Mouse (Mus musculus) thymus, postnatal 36 days (tissue): ENCODE measurements at regions not wholly inside any gene's neighbourhood (a gene's known extent, or its start where the extent isn't known, plus 50 kb on each side); places are given as distances from the start of the nearest gene placed in this dataset.

Experiments
- DNase-seq, 2 experiments: peaks; one replicate each; pipeline ENCODE4 v3.0.0; 2022; ENCODE audit warnings: mixed read lengths in 2 of 2

DNA sequence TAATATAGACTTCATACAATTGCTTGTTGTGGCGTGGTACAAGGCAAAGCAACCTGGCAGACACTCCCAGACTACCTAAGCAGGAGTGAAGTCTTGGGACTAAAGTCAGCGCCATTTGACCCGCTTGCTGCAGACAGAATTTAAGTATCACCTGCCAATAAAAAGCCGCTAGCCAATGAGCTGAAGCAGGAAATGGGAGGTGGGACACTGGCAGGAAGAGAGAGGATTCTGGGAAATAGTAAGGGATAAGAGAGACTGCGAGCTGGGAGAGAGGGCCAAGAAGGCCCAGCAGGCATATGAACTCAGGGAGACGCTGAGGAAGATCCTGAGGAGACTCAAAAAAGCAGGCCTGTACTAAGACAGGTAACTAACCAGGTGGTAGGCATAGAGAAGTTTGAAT, 102.0 kb upstream of the Slc22a12 start:
- DNase-seq = no peak

DNA sequence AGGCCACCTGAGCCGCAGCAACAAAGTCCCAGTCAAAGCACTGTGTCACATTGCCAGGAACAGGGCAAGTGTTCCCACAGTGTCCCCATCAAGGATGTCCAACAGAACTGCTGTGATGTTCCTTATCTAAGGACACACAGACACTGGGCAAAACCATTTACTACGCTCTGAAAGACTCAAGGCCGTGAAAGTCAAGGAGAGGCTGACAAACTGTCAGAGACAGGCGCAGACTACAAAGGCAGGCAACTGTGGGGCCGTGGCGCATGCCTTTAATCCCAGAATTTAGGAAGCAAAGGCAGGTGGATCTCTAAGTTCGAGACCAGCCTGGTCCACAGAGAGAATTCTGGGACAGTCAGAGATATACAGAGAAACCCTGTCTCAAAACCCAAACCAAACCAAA, 96.8 kb upstream of the Slc22a12 start:
- no peak for DNase-seq

DNA sequence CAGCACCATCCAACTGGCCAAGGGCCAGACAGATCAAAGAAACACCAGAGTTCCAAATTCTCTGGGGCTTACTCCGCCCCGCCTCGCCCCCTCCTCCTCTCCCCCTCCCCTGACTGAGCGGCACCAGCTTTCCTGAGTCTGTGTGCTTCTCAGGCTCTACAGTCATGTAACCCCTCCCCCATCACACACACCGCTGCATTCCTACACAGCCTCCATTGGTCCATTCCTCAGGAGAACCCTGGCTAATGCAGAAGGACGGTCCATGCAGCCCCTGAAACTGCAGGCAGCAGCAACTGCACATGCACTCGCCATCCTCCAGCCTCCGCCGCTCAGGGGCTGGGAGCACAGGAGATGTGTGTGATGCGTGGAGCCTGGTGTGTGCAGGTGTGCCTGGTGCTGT, 90.6 kb upstream of the Slc22a12 start:
- no peak for DNase-seq

DNA sequence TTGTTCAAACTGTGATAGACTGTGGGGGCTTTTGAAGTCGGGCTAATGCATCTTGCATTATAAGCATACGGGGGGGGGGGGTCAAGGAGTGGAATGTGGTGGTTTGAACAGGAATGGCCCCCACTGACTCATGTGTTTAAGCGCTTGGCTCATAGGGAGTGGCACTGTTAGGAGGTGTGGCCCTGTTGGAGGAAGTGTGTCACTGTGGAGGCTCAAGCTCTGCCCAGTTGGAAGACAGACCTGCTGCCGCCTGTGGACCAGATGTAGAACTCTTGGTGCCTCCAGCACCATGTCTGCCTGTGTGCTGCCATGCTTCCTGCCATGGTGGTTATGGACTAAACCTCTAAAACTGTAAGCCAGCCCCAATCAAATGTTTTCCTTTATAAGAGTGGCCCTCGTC, 89.0 kb upstream of the Slc22a12 start:
- DNase-seq = no peak

DNA sequence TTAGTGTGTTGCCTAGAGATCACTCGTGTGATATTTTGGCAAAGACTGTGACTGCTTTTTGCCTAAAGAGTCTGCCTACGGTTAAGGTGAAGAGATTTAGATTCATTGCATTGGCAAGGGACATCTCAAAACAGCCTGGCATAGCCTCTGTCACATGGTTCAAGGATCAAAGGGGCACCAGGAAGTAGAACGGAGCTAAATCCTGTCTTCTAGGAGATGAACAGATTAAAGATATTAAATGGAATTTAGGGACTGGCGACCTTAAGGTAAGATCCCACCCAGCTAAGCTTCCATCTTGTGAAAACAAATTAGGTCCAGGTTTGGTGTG, 87.7 kb upstream of the Slc22a12 start:
- DNase-seq = no peak

DNA sequence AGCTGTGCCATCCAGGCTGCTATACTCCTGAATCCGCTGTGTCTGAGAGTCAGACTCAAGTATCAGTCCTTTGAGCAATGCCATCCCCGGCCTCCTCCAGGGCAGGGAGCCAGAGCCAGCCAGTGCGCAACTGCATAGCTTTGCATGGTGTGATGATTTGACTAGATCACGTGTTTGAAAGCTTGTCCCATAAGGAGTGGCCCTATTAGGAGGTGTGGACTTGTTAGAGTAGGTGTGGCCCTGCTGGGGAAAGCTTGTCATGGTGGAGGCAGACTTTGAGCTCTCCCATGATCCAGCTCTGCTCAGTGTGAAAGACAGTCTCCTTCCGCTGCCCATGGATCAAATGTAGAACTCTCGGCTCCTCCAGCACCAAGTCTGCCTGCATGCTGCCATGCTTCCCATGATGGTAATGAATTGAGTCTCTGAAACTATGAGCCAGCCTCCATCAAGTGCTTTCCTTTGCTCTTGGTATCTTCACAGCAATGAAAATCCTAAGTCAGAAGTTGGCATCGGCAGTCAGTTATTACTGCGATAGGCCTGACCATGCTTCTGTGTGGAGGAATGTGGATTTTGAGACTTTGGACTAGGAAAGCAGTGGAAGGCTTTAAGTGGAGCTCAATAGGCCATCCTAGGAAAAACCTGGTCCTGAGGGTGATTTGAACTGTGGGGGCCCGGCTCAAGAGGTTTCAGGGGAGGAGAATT, 87.2 kb upstream of the Slc22a12 start:
- no peak for DNase-seq

DNA sequence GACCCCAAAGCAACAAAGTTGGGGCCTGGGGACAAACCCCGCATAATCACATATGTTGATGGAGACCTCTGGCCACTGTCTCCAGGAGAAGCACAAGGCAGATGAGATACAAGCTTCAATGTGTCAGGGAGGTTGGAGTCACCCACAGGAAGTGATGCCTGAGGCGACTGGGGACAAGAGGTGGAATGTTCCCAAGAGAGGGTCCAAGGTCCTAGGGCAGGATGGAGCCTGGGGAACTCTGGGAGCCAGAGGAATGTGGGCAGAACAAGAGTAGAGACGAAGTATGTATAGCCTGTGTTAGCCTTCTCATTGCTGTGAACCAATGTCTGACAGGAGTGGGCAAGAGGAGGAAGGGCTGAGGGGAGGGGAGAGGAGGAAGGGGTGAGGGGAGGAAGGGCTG, 82.7 kb upstream of the Slc22a12 start:
- no peak for DNase-seq

DNA sequence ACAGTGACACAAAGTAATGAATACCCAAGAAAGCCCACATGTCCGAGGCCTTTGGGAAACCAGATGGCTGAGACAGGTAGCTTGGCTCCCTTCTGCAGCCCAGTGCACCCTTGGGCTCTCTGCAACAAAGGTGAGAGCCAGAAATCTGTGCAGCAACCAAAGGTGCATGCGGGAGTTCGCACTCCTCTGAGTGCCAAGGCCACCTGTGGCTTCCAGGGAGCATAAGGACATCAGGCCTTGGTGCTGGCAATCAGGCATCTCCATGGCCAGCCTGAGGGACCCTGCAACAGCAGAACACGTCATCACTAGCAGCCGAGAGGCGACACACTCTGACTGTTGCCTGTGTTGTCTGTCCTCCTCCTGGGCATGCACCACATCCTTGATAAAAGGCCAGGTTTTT, 78.2 kb upstream of the Slc22a12 start:
- DNase-seq = no peak

DNA sequence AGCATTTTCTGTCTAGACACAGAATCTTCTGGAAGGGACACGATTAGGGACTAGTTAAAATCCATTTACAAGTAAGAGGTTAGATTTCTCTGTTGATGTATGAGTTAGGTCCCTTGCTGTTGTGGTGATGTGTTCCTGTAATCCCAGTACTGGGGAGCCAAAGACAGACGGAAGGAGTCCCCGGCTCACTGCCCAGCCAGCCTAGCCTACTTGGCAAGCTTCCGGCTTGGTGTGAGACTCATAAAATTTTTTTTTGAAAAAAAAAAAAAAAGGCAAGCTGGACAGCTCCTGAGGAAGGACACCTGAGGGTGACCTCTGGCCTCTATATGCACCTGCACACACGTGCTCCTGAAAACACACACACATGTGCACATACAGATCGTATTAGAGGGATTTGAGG, 76.7 kb upstream of the Slc22a12 start:
- DNase-seq = no peak

DNA sequence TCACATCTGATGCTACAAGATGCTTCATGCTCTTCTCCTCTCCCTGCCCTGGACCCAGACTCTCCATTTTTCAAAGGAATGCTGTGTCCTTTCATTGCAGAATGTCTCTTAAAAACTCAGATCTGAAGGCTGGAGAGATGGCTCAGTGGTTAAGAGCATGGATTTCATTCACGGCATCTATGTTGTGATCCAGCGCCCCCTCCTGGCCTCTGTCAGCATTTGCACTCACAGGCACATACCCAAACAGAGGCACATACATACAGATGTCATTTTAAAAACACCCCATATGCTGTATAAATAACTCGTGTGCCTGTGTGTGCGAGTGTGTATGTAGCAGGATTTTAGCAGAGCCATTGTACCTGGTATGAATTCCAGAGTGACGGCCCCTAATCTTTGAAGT, 73.8 kb upstream of the Slc22a12 start:
- DNase-seq = no peak

DNA sequence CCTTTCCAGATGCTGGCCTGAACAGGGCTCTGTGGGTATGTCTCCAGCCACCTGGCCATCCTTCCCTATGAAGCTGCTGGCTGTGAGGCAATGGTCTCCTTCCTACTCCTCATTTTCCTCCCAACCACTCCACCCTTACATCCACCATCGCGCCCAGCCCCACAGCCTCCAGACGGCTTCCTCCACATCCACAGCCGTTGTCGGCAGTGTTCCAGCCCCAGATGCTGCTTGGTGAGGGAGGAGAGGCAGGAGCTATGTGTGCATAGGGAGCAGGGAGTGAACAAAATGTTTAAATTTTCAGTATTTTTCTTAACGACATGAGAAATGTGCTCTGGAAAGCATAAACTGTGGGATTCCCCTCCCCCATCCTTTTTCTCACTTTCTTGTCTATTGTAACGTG, 69.6 kb upstream of the Slc22a12 start:
- DNase-seq = no peak

DNA sequence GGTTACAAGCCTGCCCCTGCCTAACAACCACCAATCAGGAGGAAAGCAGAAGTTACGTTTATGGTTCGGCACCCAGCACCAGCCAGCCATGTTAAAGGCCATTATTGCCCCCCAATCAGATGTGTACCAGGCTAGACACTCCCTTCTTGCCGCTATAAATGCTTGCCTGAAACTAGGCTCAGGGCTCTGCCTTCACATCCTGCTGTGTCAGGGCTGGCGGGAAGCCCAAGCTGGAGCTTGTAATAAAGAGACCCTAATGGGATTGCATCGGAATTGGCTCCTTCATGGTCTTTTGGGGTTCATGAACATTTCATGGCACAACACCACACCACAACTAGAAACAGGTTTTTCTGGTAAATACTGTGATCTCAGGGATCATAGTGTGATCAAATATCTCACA, 69.1 kb upstream of the Slc22a12 start:
- DNase-seq = no peak

DNA sequence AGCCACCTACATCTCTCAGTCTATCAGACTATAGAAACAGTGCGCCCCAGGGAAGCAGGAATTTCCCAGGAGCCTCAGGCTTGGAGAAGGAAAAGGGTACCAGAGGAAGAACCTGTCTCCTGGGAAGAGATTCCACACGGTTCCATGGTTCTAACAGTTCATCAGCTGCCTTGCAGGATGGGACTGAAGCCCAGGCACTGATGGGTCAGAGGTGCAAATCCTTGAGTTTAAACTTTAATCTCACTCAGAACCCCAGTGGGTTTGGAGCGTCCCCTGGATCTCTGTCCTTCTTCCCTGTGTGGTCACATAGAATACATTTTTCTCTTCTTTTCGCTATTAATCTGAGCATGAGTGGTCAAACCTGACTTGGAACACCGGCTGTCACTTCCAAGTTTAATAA, 67.9 kb upstream of the Slc22a12 start:
- DNase-seq = no peak

DNA sequence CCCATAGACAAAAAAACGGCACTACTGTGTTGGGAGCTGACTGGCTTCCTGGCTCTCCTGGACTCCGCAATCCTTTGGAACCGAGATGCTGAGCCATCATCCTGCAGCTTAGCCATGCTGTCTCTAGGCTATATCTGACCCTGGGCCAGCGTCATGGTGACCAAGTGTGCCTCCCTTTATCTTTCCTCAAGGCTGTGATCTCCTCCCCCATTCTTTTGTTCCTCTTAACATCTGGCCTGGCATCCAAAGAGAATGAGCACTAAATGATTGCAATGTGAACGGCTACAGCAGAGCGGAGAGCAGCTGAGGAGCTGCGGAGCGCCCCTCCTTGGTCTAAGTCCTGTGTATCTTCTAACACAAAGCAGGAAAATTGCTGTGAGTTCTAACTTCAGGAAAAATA, 67.2 kb upstream of the Slc22a12 start:
- DNase-seq = no peak

DNA sequence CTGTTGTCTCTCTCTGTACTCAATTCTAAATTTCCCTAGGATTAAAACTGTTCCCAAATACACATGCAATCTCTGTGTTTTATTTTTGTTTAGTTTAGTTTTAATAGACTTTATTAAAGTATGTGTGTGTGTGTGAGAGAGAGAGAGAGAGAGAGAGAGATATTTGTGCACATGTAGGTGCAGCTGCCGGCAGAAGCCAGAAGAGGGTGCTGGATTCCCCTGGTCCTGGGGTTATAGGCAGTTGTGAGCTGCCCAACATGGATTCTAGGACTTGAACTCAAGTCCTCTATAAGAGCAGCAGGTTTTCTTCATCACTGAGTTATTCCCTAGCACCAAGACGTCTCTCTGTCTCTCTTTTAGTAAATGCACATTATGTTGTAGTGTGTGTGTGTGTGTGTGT, 64.7 kb upstream of the Slc22a12 start:
- no peak for DNase-seq

DNA sequence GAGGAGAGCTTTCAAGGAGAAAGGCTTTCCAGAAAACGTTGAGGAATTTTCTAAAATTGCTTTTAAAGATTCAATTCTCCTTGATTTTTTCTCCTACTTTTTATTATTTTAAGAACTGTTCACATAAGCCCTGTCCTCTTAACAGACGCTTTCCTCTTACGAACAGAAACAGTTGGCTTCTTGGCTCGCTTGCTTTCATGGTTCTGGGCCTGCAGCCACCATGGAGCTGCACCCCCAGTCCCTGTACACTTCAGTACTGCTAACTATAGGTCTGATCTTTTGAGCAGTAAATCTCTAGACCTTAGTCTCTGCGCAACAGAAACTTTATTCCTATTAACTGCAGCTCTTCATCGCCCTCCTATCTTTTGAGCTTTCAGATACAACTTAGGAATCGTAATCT, 63.8 kb upstream of the Slc22a12 start:
- DNase-seq = no peak

DNA sequence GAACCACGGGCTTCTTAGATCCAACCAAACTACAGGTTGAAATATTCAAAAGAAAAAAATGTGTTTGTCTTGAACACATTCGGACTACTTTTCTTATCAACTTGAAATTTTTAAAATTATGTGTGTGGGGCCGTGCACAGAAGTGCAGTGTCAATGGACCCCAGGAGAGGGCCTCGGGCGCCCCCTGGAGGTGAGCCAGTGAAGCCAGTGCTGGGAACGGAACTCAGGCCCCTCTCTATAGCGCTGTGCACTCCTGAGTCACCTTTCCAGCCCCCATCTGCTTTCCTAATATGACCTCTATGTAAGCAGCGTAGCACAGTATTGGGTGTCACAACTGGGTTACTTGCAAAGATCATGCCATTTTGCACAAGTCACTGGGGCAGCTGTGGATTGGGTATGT, 61.9 kb upstream of the Slc22a12 start:
- DNase-seq = no peak

DNA sequence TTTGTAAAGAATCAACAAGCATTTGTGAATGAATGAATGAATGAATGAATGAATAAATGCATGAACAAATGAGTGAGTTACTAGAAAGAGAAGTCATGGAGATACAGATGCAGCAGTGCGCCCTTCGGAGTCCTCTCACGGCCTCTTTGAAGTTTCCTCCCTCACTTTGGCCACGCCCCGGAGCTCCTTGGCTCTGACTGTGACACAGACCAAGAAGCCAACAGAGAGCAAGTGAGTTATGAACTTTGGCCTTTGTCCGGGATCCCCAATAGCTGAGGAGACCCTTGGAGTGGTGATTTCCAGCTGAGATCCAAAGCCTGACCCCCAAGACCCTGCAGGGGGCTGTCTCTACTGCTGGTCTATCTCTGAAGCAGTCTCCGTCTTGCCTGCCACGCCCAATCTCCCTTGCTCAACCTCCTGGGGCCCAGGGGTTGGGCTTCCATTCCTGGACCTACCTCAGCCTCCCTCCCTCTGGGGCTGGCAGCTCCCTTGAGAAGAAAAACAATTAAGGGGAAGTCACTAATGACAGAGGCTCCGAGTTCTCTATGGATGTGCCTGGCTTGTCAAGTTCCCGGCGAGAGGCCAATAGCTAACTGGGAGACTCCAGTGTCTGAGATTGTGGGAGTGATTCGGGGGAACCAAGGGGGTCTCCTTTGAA, 58.2 kb upstream of the Slc22a12 start:
- no peak for DNase-seq

DNA sequence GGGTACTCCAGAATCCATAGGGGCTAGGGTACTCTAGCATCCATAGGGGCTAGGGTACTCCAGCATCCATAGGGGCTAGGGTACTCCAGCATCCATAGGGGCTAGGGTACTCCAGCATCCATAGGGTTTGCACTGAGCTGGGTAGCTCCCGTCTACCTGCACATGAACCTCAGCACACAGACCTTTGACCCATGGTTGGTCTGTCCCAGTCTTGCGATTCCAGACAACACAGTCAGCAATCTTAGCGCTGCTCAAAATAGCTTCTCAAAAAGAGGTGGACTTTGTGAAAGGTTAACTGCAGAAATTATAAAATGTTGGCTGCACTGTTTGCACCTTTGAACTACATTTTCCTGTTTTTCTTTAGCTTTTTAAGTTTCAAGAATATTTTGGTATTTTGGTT, 56.4 kb upstream of the Slc22a12 start:
- DNase-seq = no peak

DNA sequence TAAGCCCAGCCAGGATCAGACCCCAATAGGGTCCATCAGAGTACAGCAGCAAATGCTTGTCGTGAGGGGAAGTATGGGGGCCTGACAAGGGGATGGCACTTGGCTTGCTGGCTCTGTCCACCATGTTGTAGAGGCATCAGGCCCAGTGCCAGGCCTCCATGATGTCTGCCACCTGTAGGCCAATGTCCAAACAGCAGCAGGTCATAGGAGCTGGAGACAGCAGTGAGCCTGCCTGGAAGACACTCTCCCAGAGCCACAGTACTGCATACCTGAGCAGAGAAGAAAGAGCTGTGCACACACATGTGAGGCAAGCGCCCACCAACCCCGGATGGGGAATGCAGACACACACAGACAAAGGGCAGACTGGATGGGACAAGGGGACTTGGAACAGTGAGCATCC, 55.4 kb upstream of the Slc22a12 start:
- DNase-seq = no peak

DNA sequence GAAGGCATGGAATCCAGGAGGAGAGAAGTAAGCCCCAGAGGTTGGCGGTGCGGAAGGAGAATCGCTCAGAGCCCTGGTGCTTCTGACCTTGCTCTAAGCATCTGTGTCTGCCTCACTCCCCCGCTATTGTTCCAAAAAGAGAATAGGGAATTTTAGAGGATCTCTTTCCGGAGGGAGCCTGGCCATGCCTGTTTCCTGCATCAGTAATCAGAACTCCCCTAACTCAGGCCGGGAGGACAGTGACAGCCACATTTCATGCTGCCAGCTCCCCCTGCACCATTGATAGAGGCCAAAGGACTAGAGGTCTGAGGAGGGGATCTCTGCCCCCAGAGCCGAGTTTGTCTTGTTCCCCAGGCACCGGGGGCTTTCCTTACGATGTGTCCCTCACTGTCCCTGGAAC, 53.0 kb upstream of the Slc22a12 start:
- DNase-seq = no peak
